Mouse (Mus musculus): ENCODE measurements around the gene Smdt1.
"Not testable (repeated sequence)": the region's sequence is repeated elsewhere in the genome, so short reads cannot be mapped to it uniquely, and the experiment has no call there.

Smdt1 gene

DNA sequence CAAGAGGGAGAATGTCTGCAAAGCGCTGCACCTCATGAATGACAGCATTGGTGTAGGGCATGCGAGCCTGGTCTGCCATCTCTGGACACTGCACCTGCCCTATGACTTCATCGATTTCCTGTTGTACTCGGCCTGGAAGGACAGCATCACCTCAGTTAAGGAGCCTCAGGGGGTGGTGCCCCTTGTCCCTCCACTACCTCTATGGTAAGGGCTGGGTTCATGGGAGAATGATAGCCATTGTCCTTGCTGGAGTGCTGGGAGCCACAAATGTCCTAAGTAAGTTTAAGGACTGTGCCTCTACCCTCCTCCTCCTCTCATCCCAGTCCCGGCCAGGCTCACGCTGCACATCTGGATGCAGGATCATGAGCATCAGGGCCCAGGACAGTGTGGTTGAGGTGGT, 33.7 kb downstream of the Smdt1 start:
- no peak for DNase-seq (ENCODE audit: low spot score)

DNA sequence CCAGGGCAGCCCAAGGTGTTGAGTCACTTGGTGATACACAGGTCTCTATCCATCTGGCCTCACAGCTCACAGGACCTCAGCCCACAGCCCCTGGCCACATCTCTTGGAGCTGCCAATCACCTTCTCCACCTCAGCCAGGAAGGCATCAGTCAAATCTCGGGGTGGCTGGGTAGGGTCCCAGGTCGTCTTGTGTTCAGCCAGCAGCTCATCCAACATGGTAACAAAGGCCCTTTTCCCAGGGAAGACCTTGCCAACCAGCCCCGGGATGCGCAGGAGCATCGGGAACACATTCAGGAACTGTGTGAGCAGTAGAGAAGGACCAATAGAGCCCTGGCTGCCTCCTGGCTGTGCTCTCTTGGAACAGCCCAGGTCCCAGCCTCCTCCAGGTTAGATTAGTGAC, 34.2 kb downstream of the Smdt1 start:
- DNase-seq (ENCODE audit: low spot score), result no peak

DNA sequence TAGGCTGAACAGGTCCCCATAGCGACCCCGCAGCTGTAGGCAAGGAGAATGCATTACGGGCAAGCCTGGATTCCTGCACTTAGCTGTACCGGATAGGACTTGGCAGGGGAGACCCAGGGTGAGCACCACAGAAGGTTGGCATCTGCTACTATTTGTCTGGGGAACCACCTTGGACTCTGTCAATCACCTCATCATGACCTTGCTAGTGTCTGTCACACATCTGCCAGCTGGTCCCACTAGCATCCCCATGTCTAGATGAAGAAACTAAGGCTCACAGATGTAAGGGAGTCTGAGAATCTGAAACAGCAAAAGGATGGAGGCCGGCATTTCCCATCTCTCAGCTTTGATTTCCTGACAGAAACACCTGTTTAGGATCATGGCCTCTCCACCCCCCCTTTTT, 35.7 kb downstream of the Smdt1 start:
- DNase-seq (ENCODE audit: low spot score), result no peak

DNA sequence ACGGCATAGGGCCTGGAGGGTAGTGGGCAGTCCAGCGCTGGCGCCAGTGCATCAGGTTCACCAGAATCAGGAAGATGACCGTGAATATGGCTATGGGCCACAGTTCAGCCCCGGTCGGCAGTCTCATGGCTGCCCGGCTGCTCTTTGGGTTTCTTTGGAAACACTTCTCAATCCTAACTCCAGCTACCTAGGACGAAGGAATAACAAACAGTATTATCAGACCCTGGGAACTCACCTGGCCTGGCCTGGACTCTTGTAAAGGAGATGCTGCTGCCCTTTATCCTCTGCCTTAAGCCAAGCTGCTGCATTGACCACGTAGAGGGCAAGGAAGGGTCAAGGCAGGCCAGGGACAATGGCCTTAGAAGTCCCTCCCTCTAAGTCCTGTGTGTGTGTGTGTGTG, 37.1 kb downstream of the Smdt1 start:
- DNase-seq (ENCODE audit: low spot score), result no peak

DNA sequence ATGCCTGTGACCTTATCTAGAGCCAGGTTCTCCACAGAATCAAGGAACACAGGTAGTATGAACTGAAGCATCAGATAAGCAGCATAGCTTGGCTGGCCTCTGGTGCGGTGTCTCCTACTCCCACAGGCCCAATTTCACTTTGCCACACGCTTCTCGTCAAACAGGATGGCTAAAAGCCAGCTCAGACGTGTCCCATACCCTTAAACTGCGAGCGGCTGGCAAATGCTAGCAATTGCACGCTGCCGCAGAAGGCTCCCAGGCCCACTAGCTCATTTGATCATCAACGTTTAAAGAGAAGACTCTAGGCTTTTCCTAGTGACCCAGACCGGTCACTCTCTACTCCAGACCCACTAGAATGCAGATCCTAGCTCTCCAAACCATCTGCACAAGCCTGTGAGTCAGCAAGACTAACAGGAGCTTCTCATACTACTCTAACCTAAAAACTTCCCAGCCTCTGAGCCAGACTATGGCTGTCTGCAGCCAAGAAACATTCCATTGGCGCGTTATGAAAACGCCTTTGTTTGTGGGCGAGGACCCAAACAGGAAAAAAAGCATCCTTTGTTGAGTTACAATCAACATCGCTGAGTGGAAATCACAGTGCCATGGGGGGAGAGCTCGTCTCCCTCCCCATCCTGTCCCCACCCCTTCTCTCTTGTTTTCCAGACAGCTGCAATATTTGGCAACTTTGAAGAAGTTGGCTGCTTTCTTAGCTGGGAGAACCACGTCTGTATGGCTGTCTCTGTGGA, 37.8 kb downstream of the Smdt1 start:
- DNase-seq (ENCODE audit: low spot score), result no peak

DNA sequence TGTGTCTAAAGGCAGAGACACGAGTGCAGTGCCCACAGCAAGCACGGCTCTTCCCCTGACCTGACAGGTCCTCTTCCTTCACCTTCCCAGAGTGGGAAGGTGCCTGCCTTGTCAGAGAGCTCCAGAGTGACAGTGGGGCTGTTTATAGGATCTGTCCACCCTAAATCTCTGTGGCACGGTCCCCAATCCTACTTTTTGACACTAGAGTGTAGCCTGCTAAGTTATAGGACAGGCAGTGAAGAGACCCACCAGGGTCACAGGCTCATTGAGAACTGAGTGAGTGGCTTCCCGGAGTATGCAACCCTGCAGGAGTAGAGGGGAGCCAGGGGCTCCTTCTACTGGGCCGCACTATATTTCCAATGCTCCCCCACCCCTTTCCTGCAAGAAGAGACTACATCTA, 38.9 kb downstream of the Smdt1 start:
- DNase-seq (ENCODE audit: low spot score), result no peak

DNA sequence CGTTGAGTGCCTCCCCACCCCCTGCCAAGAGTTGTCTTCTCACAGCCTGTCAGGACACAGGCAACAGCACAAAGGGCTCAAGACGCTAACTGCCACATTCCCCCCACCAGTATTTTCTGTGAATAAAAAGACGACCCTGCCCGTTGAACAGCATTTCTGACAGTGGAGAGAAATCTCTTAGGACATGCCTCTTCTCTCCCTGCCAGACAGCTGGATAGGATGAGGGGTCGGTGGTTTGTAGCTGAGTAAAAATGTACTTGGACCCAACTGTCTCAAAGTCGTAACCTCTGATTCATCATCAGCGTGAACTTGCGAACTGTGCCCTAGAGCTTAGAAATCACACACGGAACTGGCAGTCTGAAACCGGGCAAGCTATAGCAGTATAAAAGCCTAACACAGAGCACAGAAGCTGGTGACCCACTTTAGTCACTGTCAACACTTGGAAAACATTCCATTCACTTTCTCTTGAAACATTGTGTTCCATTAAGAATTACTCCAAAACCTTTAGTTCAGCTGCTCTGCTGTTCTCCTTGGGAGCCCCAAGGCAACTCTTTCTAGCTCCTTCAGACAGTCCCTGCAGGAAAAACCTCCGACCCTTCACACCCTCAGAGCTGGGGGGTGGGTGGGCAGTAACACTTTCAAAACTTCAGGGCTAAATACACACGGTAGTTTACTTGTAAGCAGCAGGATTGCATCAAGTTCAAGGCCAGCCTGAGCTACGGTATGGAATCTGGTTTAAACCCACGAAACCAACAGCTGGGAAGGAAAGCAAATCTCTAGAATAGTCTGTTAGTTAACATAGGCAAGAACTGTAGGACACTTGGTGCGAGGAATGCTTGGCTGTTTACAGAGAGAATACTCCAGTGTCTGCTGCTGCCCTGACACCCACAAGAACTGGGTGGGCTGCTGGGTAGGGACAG, 39.8 kb downstream of the Smdt1 start:
- DNase-seq (ENCODE audit: low spot score), result no peak

DNA sequence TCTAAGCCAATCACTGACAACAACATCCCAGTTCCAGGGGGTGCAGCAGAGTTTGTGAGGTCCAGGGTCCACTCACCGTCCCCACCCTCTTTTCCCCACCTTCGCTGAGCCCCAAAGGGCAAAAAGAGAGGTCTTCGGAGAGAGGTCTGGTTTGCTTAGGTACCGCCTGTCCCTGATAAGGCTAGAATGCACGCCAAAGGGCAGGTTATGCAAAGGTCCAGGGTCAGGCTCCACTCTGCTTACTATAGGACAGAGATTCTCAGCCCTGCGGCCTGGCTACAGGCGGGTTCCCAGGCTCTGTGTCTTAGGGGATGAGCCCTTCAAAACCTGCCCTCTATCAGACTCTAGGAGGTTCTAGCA, 40.7 kb downstream of the Smdt1 start:
- DNase-seq (ENCODE audit: low spot score), result no peak

DNA sequence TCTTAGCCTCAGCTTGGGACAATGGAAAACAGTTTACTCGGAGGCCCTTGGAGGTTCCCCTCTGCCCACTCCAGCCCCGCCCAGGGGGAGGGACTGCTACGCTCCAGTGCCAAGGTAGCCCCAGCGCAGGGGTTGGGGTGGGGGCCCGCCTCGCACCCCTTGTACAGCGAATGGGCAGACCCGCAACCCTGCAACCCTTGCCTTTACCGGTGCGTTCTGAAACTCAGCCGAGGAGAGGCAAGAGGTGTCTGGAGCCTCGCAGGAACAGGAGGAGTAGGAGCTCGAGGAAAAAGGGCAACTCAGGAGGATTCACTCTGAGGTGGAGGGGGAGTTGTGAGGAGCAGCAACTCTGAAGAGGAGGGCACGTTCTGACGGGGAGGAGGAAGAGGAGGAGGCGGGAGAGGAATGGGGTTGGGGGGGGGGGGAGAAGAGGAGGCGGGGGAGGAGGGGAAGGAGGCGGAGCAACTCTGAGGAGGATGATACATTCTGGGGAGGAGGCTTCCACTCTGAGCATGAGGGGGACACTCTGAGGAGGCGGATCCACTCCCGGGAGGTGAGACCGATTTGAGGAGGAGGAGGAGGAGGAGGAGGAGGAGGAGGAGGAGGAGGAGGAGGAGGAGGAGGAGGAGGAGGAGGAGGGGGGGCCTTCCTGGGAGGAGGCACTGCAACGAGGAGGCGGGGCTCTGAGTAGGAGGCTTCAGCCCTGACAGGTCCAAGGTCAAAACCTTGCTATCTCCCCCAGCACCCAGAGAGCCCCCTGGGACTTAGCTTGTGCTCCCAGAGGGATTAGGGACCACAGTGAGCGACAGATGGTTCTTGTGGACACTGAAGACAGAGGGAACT, 41.3 kb downstream of the Smdt1 start, which contains the start of gene Cyp2d22:
Gene Cyp2d22 (minus strand): TSS at position 390 of the 843 bp plus-strand sequence.
- DNase-seq (ENCODE audit: low spot score), result peak; percentile 60

DNA sequence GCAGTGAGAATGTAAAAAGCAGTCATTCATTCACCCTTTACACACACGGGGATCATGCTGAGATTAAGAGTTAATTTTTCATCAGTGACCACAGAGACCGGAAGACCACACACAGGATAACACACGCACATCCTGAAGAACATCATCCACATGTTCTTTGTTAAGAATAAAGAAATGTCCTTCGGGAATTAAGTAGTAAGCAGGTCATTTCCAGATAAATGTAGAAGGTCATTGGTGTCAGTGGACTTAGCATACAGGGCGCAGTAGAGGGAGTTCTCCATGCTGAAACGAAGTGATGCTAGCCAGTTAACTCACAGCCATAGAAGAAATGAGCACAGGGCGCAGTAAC, 41.9 kb downstream of the Smdt1 start:
- peak; percentile 25 for DNase-seq (ENCODE audit: low spot score)

DNA sequence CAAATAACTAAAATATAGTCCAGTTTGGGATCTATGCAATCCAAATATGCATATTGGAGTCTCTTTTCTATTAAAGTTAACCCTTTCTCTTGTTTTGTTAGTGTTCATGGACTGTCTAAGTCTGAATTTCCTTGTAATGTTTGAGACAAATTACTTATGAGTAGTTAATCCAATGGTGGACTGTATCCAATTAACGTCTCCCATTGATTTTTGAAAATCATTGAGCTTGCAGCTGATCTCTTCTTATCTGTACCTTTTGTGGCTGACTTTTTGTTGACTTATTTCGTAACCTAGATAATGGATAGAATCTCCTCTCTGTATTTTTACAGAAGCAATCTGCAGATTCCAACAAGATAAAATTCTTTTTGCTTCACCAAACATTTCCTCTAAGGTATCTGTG, 43.7 kb downstream of the Smdt1 start:
- no peak for DNase-seq (ENCODE audit: low spot score)

DNA sequence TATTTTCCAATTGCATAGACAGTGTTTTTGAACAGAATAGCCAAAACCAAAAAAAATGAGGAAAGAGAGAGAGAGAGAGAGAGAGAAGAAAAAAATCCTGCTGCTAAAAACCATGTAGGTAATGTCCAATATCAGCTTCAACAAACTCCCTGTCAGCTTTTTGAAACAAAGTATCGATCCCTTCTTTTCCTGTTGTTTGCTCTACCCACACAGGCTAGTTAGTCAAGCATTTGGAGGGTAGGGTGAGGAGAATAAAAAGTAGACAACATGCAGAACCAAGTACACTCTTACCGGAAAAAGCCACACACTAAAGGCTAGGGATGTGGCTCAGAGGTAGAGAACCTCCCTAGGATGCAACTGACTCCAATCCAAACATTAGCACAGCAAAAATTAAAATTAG, 47.0 kb downstream of the Smdt1 start:
- DNase-seq (ENCODE audit: low spot score), result no peak

DNA sequence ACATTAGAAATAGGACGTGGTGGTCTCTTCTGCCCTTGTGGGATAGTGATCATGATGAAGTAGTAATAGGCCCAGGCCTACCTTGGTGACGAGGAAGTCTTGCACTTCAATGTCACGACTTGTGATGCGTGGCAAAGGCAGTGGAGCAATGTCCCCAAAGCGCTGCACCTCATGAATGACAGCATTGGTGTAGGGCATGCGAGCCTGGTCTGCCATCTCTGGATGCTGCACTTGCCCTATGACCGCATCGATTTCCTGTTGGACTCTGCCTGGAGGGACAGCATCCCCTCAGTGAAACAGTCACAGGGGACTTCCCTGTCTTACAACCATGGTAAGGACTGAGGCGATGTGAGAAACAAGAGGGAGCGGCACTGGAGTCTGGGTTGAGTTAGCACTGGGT, 51.2 kb downstream of the Smdt1 start:
- DNase-seq (ENCODE audit: low spot score), result not testable (repeated sequence)

DNA sequence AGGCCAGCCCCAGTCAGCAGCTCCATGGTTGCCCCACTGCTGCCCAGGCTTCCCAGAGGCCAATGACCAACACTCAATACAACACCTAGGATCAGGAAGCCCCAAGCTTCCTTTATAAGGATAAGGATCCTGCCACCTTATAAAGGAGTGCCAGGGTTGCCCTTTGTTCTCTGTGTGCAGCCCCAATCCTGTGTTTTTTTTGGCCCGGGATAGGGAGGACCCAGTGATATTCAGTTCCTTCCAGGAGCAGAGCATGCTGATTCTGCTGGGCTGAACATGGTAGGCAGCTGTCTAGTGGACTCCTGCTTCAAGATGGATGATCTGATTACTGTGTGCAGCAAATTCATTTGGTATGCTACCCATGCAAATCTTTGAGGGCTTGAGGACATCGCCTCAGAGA, 55.2 kb downstream of the Smdt1 start, which contains the start of gene Cyp2d11:
Gene Cyp2d11 (minus strand): TSS at position 101 of the 400 bp plus-strand sequence.
- not testable (repeated sequence) for DNase-seq (ENCODE audit: low spot score)

DNA sequence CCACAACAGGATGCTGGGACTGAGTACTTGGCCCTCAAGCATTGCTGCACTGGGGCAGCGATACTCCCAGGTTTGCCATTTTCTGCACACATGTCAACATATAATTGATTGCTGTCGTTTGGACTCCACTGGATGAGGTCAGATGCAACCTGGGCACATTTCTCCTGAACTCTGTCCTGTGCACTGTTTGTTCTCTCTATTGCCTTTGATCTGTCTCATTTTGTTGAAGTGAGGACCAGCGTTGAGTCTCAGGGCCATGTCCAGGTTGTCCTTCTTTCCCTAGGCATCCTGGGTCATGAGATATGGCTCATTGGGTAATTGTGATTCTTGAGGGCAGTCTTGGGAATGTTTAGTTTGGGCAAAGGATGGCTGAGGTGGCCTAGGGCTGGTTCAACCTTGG, 57.2 kb downstream of the Smdt1 start:
- not testable (repeated sequence) for DNase-seq (ENCODE audit: low spot score)
